Mouse (Mus musculus): ENCODE measurements around the gene Cit.

- TF ChIP-seq CTCF (IDR thresholded peaks at IDR 0.05; ENCODE audit: low read depth, low read length) (no peak), POLR2A (IDR thresholded peaks at IDR 0.05; ENCODE audit: borderline replicate concordance, low read depth, low read length) (no peak)
Measured at GRCm38 (mm10) chr5:115854370-115854769, 9.3 kb downstream of the Cit start.
